Mouse (Mus musculus): ENCODE results near the gene Nsd1.
A peak's percentile ranks its signal among the peaks of the same experiment; 100 is the strongest.

The Nsd1 gene

GRCm38 (mm10) chr13:55329109-55329682, 119.6 kb downstream of the Nsd1 start:
- DNase-seq (ENCODE audit: low spot score in 2 of 2) = no peak

- DNase-seq (ENCODE audit: low spot score in 2 of 2) = peak; percentile 64 to 67
Observed at GRCm38 (mm10) chr13:55329683-55330566, 120.3 kb downstream of the Nsd1 start, which contains the start of gene Mxd3. Gene Mxd3, minus strand, starts transcription at chr13:55329823.

- no peak for DNase-seq (ENCODE audit: low spot score in 2 of 2)
Observed at GRCm38 (mm10) chr13:55330567-55331400, 121.2 kb downstream of the Nsd1 start.

- DNase-seq (ENCODE audit: low spot score in 2 of 2) = no peak
Observed at GRCm38 (mm10) chr13:55332331-55332730, 122.7 kb downstream of the Nsd1 start.

GRCm38 (mm10) chr13:55335701-55336100, 126.1 kb downstream of the Nsd1 start:
- DNase-seq (ENCODE audit: low spot score in 2 of 2) = no peak

GRCm38 (mm10) chr13:55337341-55337975, 127.9 kb downstream of the Nsd1 start:
- no peak for DNase-seq (ENCODE audit: low spot score in 2 of 2)

GRCm38 (mm10) chr13:55338131-55339054, 128.8 kb downstream of the Nsd1 start:
- no peak for DNase-seq (ENCODE audit: low spot score in 2 of 2)

GRCm38 (mm10) chr13:55339259-55339658, 129.7 kb downstream of the Nsd1 start:
- no peak for DNase-seq (ENCODE audit: low spot score in 2 of 2)

- no peak for DNase-seq (ENCODE audit: low spot score in 2 of 2)
Observed at GRCm38 (mm10) chr13:55342469-55342868, 132.9 kb downstream of the Nsd1 start.

GRCm38 (mm10) chr13:55344286-55344685, 134.7 kb downstream of the Nsd1 start:
- DNase-seq (ENCODE audit: low spot score in 2 of 2) = peak; percentile 51 to 80

GRCm38 (mm10) chr13:55346745-55347144, 137.2 kb downstream of the Nsd1 start:
- no peak for DNase-seq (ENCODE audit: low spot score in 2 of 2)

- no peak for DNase-seq (ENCODE audit: low spot score in 2 of 2)
Observed at GRCm38 (mm10) chr13:55361145-55361544, 151.6 kb downstream of the Nsd1 start.

GRCm38 (mm10) chr13:55361974-55362452, 152.4 kb downstream of the Nsd1 start:
- no peak for DNase-seq (ENCODE audit: low spot score in 2 of 2)

- DNase-seq (ENCODE audit: low spot score in 2 of 2) = peak; percentile 99
Observed at GRCm38 (mm10) chr13:55362453-55363060, 153.0 kb downstream of the Nsd1 start, which contains the start of gene Lman2. Gene Lman2, minus strand, starts transcription at chr13:55362783.

Data from right cerebral cortex, postnatal 36 days (tissue).